Mouse (Mus musculus) natural killer cell, adult 2 months (primary cell): ENCODE measurements around the gene Tmem80.
A peak's percentile ranks its signal among the peaks of the same experiment; 100 is the strongest.

ENCODE experiments used
- DNase-seq, 2 experiments: peaks; one replicate each; pipeline ENCODE4 v3.0.0; 2022; ENCODE audit warnings: low spot score in 2 of 2

Gene Tmem80

GRCm38 (mm10) chr7:141324686-141325085, 2.9 kb upstream of the Tmem80 start:
- no peak for DNase-seq

GRCm38 (mm10) chr7:141326546-141327446, 743 bp upstream of the Tmem80 start:
- peak in 1 of 2 experiments; percentile 10 for DNase-seq

GRCm38 (mm10) chr7:141328373-141328990, 943 bp downstream of the Tmem80 start:
- no peak for DNase-seq

- no peak for DNase-seq
Observed at GRCm38 (mm10) chr7:141330706-141331105, 3.2 kb downstream of the Tmem80 start.

- no peak for DNase-seq
Observed at GRCm38 (mm10) chr7:141331990-141332389, 4.5 kb downstream of the Tmem80 start.

GRCm38 (mm10) chr7:141335044-141335579, 7.6 kb downstream of the Tmem80 start:
- no peak for DNase-seq

- DNase-seq: no peak
Observed at GRCm38 (mm10) chr7:141335682-141336081, 8.1 kb downstream of the Tmem80 start.

- no peak for DNase-seq
Observed at GRCm38 (mm10) chr7:141336296-141336695, 8.8 kb downstream of the Tmem80 start.

GRCm38 (mm10) chr7:141337716-141338416, 10.3 kb downstream of the Tmem80 start:
- DNase-seq: no peak

GRCm38 (mm10) chr7:141338576-141339131, 11.1 kb downstream of the Tmem80 start, which contains the start of gene Eps8l2:
Gene Eps8l2, plus strand, starts transcription at chr7:141338880.
- DNase-seq: peak in 1 of 2 experiments; percentile 22

- no peak for DNase-seq
Observed at GRCm38 (mm10) chr7:141339215-141339920, 11.8 kb downstream of the Tmem80 start.

GRCm38 (mm10) chr7:141340023-141340422, 12.5 kb downstream of the Tmem80 start:
- no peak for DNase-seq

- DNase-seq: no peak
Observed at GRCm38 (mm10) chr7:141340476-141340875, 12.9 kb downstream of the Tmem80 start.

GRCm38 (mm10) chr7:141341689-141342226, 14.2 kb downstream of the Tmem80 start:
- DNase-seq: no peak

- no peak for DNase-seq
Observed at GRCm38 (mm10) chr7:141343230-141343629, 15.7 kb downstream of the Tmem80 start.

GRCm38 (mm10) chr7:141343696-141344095, 16.2 kb downstream of the Tmem80 start:
- no peak for DNase-seq

- DNase-seq: peak; percentile 46 to 61
Observed at GRCm38 (mm10) chr7:141344787-141345186, 17.2 kb downstream of the Tmem80 start.

- no peak for DNase-seq
Observed at GRCm38 (mm10) chr7:141351061-141351460, 23.5 kb downstream of the Tmem80 start.

GRCm38 (mm10) chr7:141355051-141355450, 27.5 kb downstream of the Tmem80 start:
- no peak for DNase-seq

- no peak for DNase-seq
Observed at GRCm38 (mm10) chr7:141355626-141356326, 28.2 kb downstream of the Tmem80 start.
